Mouse (Mus musculus): ENCODE measurements around the gene Neurl2. TPM values are rescaled to one million over a fixed set of nuclear protein-coding genes. Genes with fewer than 3 reads are reported as not detected.
"Not testable (repeated sequence)": the region's sequence is repeated elsewhere in the genome, so short reads cannot be mapped to it uniquely, and the experiment has no call there.

The Neurl2 gene
- 6.1 and 8.7 TPM in 2 replicates for total RNA-seq (2014; fragmentation: Nextera tagmentation)
- total RNA-seq (2017) = 3.4 and 4.0 TPM in 2 replicates

DNA sequence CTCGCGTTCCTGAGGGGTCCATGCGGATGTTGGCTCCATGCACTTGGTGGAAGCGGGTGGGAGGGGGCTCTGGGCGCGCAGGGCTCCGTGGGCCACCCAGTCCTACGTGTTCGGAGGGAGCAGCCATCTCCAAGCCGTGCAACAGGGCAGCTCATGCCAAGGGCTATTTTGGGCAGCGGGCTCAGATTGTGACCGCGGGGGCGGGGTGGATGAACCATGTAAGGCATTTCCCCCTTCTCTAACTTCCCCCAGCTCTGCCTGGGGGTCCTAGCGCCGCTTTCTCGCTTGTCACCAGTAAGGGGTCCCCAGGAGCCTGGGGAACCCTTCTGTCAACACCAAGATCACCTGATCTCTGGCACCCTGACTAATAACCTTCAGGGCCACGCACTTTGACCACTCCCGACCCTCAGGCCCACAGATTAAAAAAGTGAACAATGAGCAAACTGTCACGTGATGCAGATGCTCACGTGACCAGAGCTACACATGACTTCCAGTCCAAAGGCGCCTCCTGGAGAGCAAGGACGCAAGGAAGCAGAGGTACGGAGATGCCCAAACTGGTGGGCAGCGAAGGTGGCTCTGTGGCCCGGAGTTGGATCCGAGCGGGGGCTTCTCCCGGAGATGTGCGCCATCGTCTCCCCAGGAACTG, at the start of gene Neurl2:
Gene Neurl2 (minus strand): TSS at position 143 of the 646 bp plus-strand sequence.
- ATAC-seq (replicated peaks; ENCODE audit: poor library complexity, severe bottlenecking) = peak; percentile 64

DNA sequence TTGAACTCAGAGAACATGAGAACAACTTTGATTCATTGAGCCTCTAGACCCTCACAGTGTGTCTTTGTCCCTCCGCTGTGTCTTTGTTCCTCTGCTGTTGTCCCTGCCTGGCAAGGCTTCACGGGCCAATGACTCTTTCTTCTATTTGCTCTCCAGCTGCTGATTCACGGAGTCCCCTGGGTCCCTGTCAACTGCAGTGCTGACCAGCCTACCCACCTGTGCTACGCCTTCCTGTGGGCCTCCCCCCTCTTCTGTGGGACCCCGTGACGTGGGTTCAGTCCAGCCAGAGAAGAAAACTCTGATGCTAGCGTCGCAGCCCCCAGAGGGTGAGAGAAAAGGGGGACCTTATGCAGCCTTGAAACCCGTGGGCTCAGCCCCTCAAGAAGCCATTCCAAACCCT, 49.4 kb upstream of the Neurl2 start:
- no peak for ATAC-seq (replicated peaks; ENCODE audit: poor library complexity, severe bottlenecking)

DNA sequence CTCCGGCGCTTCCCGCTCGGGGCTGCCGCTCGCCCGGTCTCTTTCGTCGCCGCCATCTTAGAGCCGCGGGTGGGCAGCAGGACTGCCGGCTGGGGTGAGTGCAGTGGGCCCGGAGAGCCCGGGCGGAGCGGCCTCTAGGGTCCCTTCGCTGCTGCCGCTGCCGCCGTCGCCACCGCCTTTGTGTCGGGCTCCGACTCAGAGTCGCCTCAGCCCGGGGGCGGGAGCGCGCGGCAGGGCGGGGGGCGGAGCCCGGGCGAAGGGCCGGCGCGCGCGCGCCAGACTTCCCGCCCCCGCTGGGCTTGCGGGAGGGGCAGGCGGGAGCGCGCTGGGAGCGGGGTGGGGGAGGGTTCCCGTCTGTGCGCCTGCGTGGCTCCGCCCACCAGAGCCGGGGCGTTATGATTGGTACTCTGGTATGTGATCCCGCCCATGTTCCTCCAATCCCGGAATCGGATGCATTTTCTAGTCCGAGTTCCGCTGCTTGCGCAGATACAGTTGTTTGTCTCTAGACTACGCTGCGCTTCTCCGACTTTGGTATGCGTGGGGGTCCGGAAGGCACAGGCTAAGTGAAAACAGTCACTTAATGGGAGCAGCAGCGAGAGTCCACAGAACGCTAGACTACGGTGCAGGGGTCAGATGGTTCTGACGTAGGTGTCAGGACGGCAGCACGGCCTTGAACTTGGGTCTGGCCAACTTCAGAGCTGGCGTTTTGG, 46.5 kb upstream of the Neurl2 start:
- peak; percentile 80 for ATAC-seq (replicated peaks; ENCODE audit: poor library complexity, severe bottlenecking)

DNA sequence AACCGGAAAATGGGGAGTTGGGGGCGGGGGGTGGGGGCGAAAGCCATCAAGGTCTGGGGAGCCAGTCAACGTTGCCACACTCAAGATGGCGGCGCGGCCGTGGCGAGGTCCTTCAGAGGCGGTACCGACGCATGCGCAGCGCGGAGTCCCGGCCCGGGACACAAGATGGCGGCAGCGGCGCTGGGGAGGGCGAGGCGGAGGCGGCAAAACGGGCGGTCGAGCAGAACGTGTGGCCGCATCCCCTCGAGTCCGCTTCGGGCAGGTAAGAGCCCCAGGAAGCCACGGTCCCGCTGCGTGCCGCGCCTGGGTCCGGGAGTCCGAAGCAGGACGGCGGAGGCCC, 45.9 kb upstream of the Neurl2 start, which contains the start of gene Pcif1:
Gene Pcif1 (plus strand): TSS at position 77 of the 340 bp plus-strand sequence.
- peak; percentile 54 for ATAC-seq (replicated peaks; ENCODE audit: poor library complexity, severe bottlenecking)

DNA sequence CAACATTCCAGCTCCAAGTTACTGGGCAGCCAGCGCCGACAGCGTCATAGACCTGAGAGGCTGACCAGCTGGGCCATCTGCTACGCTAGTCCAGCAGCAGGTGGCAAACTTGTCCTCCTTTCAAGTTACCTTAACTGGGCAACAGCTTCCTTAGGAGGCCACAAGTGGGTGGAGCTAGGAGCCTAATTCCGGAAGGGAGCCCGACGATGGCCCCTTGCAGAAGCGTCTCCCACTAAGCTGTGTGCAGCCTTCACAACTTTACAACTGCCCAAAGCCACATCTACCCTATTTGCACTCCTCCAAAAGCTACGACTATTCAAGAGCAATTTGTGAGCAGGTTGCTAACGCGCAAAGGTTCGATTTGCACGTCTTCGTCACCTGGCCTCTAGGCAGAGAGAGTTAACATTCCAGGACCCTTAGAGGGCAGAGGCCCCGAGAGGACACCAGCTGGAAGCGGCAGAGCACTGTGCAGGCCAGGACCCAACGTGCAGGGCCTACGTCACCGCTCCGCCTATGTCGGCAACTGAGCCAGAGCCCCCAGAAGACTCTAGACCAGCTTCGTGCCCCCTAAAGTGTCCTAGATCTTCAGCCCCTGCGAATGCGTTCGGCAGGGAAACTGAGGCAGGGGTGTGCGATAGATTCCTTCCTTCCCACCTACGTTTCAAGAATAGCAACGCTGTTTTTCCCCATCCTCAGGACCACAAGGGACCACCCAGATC, 45.4 kb upstream of the Neurl2 start:
- ATAC-seq (replicated peaks; ENCODE audit: poor library complexity, severe bottlenecking) = peak; percentile 52

DNA sequence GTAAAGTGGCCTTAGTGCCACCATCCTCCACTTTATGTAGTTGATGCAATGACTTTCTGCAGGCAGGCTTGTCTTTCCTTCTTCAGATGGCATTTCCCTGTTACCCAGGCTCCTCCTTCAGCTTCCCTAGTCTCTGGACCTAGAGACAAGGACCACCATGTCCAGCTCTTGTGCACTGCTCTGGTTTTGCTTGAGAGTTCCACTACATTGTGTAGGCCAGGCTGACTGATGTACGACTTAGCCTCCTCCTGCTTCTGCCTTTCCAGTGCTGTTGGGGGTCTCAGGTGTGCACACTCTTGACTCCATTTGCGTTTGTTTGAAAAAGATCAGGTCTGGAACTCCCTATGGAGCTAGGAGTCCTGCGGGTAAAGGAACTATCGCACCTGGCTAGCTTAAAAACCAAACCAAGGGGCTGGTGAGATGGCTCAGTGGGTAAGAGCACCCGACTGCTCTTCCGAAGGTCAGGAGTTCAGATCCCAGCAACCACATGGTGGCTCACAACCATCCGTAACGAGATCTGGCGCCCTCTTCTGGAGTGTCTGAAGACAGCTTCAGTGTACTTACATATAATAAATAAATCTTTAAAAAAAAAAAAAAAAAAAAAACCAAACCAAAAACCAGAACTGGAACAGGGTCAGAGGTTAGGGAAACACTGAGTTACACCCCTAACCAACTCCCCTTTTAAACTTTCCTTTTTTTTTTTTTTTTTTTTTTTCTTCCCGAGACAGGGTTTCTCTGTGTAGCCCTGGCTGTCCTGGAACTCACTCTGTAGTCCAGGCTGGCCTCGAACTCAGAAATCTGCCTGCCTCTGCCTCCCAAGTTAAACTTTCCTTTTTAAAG, 44.3 kb upstream of the Neurl2 start:
- not testable (repeated sequence) for ATAC-seq (replicated peaks; ENCODE audit: poor library complexity, severe bottlenecking)

DNA sequence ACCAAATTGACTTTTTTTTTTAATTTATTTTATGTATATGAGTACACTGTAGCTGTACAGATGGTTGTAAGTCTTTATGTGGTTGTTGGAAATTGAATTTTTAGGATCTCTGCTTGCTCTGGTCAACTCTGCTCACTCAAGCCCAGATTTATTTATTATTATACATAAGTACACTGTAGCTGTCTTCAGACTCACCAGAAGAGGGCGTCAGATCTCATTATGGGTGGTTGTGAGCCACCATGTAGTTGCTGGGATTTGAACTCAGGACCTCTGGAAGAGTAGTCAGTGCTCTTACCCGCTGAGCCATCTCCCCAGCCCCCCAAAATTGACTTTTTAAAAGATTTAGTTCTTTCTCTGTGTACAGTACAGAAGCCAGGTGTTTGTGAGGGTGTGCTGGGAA, 42.4 kb upstream of the Neurl2 start:
- not testable (repeated sequence) for ATAC-seq (replicated peaks; ENCODE audit: poor library complexity, severe bottlenecking)

DNA sequence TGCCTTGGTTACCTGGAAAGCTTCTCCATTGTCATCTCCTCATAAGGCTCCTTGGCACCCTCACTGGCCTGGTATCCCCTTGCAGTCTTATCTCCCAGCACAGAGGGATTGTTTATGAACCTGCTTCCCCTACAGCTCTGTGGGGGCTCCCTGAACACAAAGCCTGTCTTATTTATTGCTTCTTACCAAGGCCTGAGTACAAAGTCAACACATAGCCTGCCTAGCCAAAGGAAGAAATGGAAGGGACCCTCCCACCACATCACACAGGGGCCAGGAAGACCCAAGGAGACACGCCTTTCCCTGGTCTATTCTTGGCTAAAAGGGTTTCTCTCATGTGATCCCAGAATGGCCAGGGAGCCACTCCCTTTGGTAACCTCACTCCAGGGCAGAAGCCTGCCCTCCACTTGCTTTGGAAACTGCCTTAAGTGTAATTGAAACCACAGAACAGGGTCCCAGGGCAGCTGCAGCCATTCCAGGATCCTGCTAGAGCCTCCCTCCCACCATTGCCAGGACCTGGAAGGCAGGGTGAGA, 41.0 kb upstream of the Neurl2 start:
- no peak for ATAC-seq (replicated peaks; ENCODE audit: poor library complexity, severe bottlenecking)

DNA sequence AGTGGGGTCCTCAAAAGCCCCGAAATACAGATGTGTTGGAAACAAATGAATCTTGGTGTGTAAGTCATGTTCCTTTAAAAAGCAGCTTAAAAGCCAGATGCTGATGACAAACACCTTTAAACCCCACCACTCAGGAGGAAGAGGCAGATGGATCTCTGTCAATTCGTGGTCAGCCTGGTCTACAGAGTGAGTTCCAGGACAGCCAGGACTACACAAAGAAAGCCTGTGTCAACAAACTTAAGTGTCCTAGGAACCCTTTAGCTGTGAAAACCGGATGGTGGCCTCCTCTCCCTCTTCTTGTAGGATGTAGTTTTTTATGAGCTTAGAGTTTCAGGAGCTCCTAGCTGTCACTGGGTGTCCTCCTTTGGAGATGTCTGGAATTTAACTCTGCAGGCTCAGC, 40.4 kb upstream of the Neurl2 start:
- no peak for ATAC-seq (replicated peaks; ENCODE audit: poor library complexity, severe bottlenecking)

DNA sequence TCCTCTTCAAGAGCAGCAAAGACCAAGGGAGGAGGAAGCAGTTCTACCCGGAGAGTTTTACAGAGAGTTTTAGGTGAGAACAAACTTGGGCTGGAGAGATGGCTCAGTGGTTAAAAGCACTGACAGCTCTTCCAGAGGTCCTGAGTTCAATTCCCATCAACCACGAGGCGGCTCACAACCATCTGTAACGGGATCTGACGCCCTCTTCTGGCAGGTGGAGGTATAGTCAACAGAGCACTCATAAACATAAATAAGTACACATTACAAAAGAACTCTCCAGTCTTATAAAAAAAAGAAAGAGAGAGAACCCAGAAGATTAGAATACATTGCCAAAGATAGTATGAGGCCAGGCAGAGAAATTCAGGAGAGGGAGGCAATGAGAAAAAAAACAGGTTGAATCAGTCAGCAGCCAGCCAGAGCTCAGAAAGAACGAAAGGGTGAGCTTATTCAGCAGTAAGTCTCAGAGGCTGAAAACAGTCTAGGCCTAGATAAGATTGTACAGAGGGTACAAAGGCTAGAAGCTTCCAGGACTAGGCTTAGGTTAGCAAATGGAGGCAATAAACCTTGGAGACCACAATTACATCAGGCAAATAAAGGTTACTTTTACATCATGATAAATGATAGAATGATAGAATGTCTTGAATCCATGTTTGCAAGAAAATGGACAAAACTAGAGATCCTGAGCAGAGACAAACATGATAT, 38.5 kb upstream of the Neurl2 start:
- ATAC-seq (replicated peaks; ENCODE audit: poor library complexity, severe bottlenecking) = no peak

DNA sequence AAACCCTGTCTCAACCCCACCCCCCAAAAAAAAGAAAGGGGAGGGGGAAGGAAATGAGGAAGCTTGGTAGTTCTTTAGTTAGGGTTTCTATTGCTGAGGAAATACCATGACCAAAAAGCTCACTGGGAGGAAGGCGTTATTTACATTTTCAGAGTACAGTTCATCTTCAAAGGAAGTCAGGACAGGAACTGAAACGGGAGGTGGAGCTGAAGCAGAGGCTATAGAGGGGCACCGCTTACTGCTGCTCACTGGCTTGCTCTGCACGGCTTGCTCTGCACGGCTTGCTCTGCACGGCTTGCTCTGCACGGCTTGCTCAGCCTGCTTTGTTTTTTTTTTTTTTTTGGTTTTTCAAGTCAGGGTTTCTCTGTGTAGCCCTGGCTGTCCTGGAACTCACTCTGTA, 35.2 kb upstream of the Neurl2 start:
- ATAC-seq (replicated peaks; ENCODE audit: poor library complexity, severe bottlenecking) = peak; percentile 77

DNA sequence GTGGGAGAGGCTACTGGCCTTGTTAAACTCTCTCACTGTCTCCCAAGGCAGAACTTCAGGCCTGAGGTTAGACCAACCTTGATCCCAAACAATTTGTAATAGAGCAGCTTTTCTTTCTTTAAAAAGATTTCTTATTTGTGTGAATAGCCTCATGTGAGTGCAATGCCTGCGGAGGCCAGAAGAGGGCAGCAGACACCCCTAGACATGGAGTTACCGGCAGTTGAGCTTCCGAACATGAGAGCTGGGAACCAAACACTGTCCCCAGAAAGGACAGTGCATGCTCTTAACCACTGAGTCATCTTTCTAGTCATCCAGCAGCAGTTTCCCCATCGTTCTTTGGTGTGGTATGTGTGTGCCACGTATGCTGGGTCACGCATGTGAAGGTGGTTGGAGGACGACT, 34.3 kb upstream of the Neurl2 start:
- no peak for ATAC-seq (replicated peaks; ENCODE audit: poor library complexity, severe bottlenecking)

DNA sequence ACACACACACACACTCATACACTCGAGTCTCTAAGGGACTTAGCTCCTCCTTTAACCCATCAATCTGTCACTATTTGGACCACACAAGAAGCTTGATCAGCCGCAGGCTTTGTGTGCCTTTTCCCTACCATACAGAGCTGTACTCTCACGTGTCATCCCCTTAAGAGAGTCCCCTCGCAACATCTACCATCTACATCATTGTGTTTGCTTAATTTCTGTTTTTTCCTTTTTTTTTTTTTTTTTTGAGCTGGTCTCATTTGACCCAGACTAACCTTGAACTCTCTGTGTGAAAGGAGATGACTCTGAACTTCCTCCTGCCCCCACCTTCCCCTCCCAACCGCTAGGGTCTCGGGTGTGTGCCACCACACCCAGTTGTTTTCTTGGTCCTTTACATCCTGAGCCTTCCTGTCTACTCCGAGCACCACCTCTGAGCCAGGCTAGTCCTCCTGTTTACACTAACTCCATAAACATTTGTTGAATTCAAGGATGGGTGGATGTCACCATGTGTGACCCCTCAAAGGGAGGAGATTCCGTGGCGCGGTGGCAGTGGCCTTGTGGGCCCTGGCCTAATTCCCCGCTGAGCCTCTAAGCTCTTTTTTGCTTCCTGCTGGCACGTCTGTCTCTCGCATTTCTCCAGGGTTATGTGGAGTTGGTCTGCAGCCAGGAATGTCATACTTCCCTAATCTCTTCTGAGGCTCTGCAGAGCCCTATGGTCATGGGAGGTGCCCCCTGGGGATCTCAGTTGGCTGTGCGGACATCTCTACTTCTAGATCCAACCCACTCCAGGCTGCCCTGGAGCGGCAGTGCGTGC, 33.7 kb upstream of the Neurl2 start:
- ATAC-seq (replicated peaks; ENCODE audit: poor library complexity, severe bottlenecking) = peak; percentile 55

DNA sequence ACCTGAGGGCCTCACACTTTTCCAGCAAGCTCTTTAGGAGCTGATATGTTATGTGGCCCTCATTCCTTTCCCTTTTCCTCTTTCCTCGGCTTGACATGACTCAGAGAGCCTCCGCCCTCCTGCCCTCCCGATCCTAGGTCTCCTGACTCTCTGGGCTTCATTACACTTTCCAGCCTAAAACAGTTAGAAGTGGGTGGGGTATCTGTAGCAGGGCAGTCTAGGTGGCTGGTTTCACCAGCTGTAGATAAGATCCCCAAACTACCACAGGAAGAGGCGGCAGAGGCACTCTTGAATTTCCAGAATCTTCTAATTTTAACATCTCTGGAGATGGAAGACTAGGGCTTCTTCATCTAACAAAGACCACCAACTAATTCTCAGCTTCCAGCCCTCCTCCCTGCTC, 31.3 kb upstream of the Neurl2 start:
- ATAC-seq (replicated peaks; ENCODE audit: poor library complexity, severe bottlenecking) = no peak

DNA sequence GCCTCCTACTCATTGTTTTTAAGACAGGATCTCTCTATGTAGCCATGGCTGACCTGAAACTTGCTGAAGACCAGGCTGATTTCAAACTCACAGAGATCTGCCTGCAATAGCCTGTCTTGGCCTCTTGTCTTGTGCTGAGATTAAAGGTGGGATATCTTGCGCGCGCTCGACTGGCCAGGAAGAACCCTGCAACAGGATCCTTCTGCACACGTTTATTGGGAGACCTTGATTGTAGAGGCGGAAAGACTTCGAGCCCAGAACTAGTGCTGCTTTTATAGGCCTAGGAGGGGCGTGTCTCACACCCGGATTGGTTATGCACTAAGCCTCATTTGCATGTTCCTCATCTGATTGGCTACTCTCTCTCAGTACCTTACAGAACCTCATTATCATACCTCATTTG, 30.2 kb upstream of the Neurl2 start:
- not testable (repeated sequence) for ATAC-seq (replicated peaks; ENCODE audit: poor library complexity, severe bottlenecking)

DNA sequence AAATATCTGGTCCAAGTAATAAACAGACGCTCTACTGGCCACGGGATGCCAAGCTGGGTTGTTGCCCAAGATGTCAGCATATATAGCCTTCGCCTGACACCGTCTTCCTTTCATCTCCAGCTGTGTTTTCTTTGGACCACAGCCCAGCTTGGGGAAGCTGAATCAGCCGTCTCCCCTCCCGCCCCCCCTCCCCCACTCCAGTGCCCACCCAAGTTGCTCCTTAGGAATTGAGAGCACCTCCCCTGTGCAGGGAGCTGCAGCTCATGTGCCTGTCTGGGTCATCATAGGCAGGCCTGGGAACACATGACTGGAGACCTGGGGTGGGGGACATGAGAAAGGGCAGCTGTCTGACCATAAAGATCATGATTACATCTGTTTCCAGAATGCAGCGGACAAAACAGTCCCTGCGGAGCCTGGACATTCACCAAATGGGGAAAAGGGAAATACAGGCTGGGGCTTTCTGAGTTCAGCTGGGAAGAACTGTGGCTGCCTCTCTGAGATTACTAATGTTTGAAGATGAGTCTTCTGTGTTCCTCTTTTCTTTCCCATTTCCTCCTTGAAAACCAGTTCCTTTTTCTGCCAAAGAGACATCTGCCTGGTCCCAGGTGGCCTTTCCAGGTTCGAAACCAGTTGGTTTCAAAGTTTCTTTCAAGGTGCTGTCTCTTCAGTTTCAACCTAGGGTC, 29.1 kb upstream of the Neurl2 start:
- peak; percentile 58 for ATAC-seq (replicated peaks; ENCODE audit: poor library complexity, severe bottlenecking)

DNA sequence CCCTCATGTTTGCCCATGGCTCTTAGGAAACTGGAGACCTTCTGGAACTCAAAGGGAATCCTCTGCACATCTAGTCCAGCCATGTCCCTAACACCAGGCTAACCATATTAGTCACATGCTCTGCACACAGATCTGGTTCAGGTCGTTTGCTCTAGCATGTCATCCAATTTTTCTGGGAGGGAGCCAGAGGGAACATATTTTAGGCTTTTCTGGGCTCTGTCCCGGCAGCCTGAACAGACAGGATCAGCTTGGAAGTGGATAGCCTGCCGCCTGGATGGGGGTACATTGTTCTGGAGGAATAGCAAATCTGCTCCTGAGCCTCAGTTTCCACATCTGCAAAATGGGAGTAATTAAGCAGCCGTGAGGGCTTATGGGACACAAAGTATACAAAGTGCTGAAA, 27.8 kb upstream of the Neurl2 start:
- ATAC-seq (replicated peaks; ENCODE audit: poor library complexity, severe bottlenecking) = no peak
